Mouse (Mus musculus): Measurements from ENCODE around the gene Numbl.
A peak's percentile ranks its signal among the peaks of the same experiment; 100 is the strongest.

Numbl gene

DNA sequence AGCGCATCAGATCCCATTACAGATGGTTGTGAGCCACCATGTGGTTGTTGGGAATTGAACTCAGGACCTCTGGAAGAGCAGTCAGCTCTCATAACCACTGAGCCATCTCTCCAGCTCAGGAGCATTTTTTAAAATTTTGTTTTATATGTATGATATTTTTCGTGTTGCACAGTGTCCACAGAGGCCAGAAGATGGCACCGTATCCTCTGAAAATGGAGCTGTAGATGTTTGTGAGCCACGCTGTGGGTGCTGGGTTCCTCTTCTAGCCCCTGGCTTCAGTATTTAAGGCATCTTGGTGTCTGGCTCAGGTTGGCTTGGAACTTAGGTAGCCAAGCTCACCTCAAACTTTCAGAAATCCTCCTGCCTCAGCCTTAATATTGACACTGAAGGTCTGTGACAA lies 38.3 kb downstream of the Numbl start:
- DNase-seq = no peak

DNA sequence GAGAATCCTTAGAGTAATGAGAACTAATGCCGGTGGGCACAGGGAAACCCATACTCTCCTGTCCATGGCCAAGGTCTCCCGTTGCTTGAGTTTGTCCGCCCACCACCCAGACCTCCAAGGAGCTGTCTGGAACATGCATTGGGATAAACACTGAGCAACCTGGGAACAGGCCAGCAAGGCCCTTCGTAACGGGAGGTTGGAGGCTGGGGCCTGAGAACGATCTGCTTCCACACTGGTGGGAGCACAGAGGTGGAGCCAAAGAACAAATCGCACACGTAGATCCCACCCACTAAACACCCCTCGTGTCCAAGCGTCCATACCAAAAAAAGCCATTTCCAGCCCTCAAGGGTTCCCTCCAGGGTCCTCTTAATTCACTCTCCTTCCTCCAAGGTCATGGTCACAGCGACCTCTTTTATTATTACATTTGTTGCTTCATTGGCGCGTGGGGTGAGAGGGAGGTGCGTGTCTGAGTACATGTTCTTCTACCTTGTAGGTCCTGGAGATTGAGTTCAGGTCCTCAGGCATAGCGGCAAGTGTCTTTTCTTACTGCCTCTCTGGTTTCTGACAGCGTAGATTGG lies 39.9 kb downstream of the Numbl start:
- DNase-seq = no peak

DNA sequence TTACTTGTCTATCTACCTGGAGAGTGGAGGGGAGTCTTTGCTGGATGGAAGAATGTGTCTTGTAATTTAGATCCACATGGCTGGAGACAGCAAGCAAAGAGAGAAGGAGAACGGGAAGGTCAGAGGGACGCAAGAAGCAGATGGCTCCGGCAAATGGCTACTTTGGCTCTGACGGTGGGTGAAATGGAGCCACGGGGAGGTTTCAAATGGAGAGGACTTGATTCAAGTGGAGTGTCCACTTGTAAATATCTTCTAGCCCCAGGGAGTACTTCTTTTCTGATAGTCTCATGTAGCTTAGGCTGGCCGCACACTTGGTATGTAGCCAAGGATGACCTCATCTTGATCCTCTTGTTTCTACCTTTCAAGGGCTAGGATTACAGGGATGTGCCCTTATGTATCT lies 40.6 kb downstream of the Numbl start:
- DNase-seq = no peak

DNA sequence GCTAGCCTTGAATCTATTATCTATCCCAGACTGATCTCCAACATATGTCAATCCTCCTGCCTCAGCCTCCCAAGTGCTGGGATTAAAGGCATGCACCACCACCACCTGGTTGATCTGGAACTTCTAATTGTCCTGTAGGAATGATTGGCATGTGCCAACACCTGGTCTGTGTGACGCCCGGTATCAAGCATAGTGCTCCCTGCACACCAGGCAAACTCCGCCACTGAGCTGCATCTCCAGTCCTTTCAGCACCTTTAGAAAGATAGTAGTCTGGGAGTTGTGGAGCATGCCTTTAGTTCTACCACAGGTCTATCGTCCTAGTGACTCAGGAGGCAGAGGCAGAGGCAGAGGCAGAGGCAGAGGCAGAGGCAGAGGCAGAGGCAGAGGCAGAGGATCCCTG lies 42.1 kb downstream of the Numbl start:
- no peak for DNase-seq

DNA sequence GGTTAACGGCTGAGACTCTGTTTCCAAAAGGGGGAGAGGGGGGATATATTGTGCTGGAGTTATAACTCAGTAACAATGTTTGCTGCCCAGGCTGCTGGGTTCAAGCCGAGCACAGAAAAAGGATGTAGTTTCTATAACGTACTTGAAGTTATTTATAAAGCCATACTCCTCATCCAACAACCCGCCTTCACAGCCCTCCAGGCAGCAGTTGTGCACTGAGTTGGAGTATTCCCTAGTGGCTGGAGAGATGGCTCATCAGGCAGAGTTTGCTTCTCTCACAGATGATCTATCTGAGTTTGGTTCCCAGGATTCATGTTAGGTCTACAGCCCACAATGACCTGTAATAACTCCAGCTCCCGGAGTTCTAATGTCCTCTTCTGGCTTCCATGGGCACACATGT lies 42.6 kb downstream of the Numbl start:
- no peak for DNase-seq

DNA sequence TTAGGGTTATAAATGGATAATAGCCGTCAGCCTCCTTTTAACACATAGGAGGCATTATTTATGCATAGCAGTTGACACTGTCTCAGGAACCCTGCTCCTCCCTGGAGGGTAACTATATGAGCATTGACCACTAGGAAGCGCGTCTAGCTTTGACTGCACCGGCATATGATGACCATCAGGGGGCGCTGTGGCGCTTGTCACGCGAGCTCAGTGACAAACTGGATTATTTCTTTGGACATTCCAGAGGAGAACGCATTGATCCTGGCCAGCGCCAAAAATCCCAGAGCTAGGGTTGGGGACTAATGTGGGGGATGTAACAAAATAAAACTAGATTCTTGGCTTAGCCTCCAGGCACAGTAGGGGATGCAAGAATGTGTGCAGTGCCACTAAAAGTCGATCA lies 43.9 kb downstream of the Numbl start:
- peak; percentile 75 to 77 for DNase-seq

DNA sequence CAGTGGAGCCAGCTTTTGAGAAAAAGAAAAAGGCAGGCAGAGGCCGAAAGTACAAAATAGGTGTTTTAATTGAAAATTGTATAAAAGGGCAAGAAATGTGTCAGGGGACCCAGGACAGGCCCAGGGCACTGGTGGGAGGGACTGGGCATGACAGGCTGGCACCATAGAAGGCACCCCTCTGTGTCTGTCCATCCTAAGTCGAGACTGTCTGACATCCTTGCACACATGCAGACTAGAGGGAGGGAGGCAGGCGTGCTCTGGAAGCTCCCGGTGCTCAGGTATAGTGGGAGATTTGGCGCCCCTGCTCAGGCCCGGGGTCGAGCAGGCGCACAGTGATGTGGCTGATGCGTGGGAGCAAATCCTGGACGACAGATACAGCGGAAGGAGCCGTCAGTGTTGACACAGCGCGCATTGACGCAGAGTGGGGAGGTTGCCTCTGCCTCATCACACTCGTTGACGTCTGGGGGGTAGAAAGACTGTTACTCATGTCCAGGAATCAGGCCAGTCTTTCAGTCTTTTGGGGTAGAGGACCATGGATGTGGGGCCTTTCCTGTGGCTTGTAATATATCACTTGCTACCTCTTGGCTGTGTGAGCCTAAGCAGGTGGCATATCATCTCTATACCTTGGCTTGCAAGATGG lies 47.0 kb downstream of the Numbl start:
- no peak for DNase-seq

DNA sequence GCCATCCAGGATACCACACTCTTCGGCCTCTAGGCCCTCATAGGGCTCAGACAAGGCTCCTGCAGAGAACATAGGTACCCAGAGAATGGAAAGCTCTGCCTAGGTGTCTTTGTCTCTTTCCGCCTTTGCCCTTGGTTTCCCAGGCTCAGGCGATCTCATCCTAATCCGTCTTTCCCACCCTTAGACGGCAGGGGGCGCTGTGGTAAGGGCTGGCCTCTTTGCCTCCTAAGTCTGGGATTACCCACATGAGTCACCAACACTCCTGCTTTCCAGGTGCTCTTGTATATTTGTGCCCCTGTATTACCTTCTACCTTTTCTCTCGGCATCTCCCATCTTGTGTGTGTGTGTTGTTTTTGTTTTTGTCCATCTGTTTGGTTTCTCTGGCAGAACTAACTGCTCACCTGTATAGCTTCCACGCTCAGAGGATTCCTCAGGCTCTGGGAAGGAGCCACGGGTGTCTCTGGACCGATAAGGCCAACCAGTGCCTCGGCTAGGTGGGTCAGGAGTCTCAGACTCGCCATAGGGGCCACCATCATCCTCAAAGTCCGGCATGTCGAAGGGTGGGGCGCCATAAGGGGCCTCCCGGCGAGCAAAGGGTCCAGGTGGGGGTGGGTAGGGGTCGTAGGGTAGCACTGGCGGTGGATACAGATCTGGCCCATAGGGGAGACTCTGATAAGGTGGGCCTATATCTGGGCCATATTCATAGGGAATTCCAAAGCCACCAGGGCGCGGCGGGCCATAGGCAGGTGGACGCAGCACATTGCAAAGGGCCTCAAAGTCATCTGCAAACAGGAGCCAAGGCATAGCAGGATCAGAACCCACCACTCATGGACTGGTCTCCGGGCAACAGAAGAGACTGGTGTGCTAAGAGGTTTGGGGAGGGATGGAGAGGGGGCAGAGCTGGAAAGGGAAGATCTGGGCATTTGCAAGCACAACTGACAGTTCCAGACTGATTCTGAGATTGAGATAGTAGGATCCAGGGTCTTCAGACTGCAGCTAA lies 48.2 kb downstream of the Numbl start:
- DNase-seq = peak in 1 of 2 experiments; percentile 37

DNA sequence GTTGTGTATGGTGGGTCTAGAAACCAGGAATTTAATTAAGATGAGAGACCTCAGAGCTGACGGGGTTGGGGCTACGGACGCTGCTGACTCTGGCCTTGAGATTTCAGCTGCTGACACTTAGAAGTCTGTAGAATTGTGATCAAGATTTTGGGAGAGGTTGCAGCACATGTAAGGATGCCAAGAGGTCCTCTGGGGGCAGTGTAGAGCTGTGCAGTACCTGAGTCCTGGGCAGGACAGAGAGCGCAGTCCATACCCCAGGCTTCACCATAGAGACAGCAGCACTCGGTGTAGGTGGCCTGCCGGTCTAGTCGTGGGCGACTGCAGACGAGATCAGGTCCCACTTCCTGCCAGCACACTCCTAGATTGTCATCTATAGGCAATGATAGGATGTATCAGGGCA lies 49.3 kb downstream of the Numbl start:
- no peak for DNase-seq

DNA sequence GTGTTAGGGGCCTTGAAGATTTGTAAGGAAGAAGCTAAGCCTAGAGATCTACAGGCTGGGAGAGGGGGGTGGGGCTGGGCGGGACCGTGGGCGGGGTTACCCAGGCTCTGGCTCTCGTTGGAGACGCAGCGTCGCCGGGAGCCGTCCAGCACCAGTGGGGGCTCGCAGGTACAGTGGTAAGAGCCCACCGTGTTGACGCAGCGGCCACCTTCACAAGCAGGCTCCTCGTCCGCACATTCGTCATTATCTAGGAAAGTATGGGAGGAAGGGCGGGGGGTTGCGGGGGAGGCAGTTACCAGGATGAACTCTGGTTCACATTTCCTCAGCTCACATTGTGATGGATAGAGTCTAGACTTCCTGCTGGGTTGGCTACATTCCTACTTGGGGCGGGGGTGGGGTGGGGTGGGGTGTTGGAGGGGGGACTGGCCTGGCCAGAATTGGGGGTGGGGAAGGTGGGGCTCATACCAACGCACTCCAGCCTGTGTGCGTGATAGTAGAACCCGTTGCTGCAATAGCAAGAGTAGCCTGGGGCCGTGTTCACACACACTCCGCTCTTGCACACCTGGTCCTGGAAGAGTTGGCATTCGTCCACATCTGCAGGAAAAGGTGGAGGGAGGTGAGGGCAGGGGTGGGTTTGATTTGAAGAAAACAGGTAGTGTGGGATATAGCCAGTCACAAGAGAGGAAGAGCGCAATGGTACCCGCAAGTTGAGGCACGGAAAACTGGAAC lies 50.8 kb downstream of the Numbl start:
- DNase-seq = no peak

DNA sequence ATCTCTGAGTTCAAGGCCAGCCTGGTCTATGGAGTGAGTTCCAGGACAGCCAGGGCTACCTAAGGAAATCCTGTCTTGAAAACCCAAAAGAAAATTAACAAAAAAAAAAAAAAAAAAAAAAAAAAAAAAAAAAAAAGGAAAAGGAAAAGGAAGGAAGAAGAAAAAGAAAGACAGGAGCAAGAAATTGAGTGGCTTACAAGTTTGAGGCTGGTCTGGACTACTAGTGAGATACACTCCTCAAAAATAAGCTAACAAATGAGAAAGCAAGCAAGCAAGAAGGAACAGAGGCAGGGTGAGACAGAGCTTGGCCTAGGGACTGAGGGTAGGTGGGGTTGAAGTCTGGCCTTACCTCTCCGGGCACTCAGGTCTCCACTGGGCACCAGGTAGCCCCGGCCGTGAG lies 51.6 kb downstream of the Numbl start:
- DNase-seq = no peak

DNA sequence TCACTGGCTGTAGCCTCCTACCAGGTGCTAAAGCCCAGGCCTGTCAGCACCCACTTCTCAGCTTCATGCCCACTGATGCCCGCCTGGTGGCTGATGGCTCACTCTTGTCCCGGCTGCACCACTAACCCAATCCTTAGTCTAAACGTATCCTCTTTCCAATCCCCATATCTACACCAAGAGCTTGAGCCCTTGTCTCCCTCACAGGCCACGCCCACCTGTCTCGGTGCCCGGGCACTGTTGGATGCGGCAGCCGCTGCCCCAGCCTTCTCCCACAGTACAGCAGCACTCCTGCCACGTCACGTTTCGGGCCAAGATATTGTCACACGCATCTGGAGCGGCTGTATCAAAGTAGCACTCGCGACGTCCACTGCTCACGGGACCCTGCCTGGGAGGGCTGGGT lies 52.1 kb downstream of the Numbl start:
- no peak for DNase-seq

DNA sequence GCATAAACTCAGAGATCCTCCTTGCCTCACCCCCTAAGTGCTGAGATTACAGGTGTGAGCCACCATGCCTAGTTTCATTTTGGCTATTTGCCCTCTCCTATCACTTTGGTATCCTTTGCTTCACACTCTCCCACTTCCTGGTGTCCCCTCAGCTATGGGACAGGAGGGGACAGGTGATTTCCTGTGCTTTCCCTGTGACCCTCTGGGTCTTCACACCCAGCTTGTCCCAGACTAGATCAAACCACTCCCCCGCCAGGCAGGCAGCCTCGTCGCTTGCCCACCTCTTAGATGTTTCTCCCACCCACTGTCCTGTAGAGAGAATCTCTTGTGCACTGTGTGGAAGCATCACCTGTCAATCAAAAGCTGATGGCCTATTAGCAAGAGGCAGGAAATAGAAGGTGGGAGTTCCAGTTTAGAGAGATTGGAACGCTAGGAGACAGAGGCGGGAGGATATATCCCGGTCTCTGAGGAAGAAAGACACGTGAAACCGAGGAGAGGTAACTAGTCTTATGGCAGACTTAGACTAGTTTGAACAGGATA lies 52.8 kb downstream of the Numbl start:
- DNase-seq = no peak

DNA sequence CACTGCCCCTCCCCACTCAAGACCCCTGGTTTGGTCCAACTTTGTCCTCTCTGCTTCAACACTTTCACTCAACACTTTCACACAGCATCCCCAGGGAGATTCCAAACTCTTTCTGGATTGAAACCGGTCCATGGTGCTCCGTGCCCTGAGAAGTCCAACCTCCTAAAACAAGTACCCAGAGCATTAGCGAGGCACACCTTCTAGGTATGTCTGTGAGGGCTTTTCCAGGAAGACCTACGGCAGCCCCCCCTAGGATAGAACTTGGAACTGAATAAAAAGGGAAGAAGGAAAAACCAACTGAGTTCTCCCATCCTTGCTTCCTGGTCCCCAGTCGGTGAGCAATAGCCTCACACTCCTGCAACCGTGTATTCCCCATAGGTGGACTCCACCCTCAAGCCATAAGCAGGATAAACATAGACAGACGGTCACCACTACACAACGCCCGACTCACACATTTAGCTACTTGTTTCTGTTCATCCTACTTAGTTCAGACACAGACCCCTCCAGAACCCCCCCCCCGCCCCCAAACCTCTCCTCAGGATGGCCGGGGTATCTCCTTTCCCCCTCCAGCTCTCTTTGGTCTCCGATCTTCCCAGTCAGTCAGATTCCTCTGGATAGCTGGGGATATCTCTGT lies 53.5 kb downstream of the Numbl start:
- DNase-seq = no peak

DNA sequence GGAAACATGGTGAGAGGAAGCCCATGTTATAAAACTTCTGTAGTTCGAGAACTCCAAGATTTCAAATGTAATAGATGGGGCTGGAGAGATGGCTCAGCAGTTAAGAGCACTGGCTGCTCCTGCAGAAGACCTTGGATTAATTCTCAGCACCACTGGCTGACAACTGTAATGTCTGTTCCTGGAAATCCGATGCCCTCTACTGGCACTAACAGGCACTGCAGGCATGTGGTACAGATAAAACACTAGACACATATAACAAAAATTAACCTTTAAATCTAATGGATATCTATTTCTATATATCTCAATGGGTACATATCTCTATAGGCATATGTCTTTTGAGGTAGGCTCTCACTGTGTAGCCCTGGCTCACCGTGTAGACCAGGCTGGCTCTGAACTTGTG lies 56.2 kb downstream of the Numbl start:
- no peak for DNase-seq

DNA sequence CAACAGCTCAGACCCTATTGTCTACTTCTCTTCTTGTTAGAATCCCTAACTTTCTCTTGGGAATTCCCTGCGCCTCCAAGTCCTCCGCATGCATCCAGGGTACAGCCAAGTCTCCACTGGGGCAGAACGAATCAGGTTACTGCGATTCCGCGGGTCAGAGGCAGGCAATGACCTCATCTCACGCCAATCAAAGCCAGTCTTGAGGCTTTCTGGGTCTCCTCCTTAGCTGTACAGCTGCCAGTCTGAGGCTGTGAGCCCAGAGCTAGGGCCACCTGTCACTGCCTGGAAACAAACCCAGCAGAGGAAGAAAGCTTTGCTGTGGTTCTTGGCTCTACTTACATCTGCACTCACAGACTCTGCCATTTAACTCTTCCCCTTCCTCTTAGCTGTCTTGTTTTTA lies 57.7 kb downstream of the Numbl start:
- no peak for DNase-seq

DNA sequence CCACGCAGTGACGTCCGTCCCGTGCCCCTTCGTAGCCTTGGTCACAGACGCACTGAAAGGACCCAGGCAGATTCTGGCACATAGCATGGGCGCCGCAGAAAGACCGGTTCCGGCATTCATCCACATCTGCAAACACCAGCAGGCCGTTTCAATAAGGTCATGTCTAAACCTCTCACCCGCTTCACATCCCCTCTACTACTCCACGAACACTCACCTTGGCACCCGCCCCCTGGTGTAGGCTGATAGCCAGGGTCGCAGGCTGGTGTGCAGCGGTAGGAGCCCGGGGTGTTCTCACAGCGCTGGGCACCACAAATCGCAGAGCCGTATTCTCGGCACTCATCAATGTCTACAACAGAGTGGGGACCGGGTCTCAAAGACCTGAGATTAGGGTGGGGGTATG lies 61.2 kb downstream of the Numbl start:
- no peak for DNase-seq

DNA sequence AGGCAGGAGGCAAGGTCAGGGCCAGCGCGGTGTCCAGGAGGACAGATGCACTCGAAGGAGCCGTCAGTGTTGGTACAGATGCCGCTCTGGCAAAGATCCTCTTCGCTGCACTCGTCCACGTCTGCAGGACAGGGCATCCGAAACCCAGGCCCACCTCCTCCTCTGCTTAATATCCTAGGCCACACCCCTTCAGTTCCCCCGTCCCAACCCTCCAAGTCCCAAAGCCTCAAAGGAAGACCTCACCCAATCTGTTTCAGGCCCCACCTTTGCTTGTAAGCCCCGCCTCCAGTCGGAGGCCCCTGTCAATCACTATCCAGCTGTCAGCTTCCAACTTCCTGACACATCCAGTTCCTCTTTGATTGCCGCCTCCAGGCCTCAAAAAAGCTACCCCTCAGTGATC lies 64.1 kb downstream of the Numbl start:
- DNase-seq = no peak

DNA sequence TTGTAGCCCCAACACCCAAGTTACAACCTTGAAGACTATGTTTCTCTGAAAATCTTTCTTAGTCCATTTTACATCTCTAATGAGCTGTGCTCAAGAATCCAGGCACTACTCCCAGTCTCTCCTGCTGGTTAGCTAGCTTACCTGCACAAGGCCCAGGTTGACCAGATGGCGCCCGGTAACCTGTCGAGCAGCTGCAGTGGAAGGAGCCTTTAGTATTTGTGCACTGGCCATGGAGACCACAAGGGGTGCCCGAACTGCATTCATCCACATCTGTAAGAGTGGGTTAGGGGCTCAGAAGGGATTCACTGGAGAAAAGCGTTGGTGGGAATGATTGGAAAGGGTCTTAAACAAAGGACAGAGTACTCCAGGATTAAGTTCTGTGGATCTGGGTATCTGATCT lies 64.8 kb downstream of the Numbl start:
- DNase-seq = no peak

DNA sequence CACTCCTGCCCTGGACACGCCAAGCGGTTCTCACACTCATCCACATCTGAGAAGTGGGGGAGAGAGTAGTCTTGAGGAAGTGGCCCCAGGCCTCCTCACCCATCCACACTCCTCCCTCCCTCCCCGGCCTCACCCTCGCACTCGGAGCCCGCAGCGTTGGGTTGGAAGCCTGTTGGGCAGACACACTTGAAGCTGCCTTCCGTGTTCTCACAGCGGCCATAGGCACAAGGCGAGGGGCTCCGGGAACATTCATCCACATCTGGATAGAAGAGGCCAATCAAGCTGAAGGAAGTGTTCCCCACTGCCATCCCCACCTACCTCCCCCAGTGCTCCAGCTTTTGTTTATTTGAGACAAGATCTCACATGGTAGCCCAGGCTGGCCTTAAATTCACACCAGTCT lies 65.9 kb downstream of the Numbl start:
- DNase-seq = no peak

DNA sequence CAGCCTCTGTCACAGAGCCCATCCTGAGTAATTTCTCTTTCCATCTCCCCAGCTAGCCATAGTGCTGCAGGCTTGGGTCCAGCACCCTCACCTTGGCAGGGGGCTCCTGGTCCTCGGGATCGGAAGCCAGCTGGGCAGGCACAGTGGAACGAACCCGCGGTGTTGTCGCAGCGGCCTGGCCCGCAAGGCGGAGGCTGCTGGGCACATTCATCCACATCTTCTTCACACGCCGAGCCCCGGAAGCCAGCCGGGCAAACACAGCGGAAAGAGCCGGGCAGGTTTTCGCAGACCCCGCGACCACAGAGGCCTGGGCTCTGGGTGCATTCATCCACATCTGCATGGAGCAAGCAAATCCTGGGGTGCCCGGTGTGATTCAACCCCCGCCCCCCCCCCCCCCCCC lies 66.7 kb downstream of the Numbl start:
- no peak for DNase-seq

DNA sequence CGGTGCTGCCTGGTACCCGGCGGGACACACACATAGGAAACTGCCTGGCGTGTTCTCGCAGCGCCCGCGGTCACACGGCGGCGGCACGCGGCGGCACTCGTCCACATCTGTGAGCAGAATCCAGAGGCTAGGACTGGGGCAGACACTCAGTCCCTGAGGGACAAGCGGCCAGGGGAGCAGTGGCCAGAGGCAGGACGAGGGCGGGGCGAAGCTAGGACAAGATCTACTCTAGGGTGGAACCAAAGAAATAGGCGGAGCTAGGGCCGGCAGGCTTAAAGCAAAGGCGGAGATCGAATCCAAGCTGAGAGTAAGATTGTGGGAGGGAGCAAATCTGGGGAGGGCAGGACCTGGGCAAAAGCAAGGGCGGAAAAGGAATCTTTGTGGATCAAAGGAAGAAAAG lies 67.5 kb downstream of the Numbl start:
- no peak for DNase-seq

Data from B cell, adult 2 months (primary cell).